23 mouse cellular contexts compared by ENCODE assay signal in genomic region chr15:62163203-62163602, GRCm38 (mm10).
DNase-seq lines count a peak whose midpoint lies in the region; ATAC-seq and TF ChIP-seq lines count a peak whose summit lies in the region.
"Had no signal": no experiment of that assay in that cellular context is flagged by ENCODE, and none has a peak within 500 bp of the region (broad histone marks: within the 10 kb centered on the region; RNA-seq: fewer than 3 reads in every experiment).

No protein-coding gene starts in this region.

- peak; percentile 69 for ATAC-seq in liver, embryonic 12.5 days
- no peak; the same call in 1 of the 2 replicates for ATAC-seq in liver, postnatal 0 days
- no peak for ATAC-seq in erythroid progenitor cell, adult 5-6 weeks (replicated peaks; ENCODE audit: low FRiP score, poor library complexity, severe bottlenecking)
- ATAC-seq: forebrain, postnatal 0 days; inflammation-experienced regulatory T-cells, adult 6 months had no signal

- H3K36me3 ChIP-seq in liver, embryonic 12.5 days: peaks cover 15% of the 10 kb centered on the region; the same call in 1 of the 2 replicates
- no peaks in the 10 kb centered on the region for H3K36me3 ChIP-seq in liver, postnatal 0 days (replicated peaks; ENCODE audit: insufficient read depth, low read length)
- H3K36me3 ChIP-seq: embryonic facial prominence, embryonic 13.5 days; hindbrain, embryonic 10.5 days; hindbrain, embryonic 15.5 days; lung, embryonic 15.5 days; stomach, embryonic 15.5 days had no signal

- no peaks in the 10 kb centered on the region for H3K9me3 ChIP-seq in liver, embryonic 12.5 days (replicated peaks)
- H3K9me3 ChIP-seq in liver, postnatal 0 days (ENCODE audit: low read length): no peaks in the 10 kb centered on the region
- H3K9me3 ChIP-seq: embryonic facial prominence, embryonic 13.5 days; hindbrain, embryonic 10.5 days; hindbrain, embryonic 15.5 days; lung, embryonic 15.5 days; stomach, embryonic 15.5 days had no signal

- DNase-seq in ES-CJ7 (ENCODE audit: low read depth, low spot score): peak; percentile 39
- peak; percentile 35 for DNase-seq in ZHBTc4 (ENCODE audit: low read depth, low spot score)
- no peak for DNase-seq in liver, postnatal 0 days
- no peak for DNase-seq in right cerebral cortex, postnatal 14 days
- no peak for DNase-seq in lung, postnatal 36 days
- no peak for DNase-seq in heart, adult 8-10 months (ENCODE audit: low spot score)
- DNase-seq: adrenal gland, postnatal 14 days; embryo, embryonic 11 days; forebrain, postnatal 0 days; heart, postnatal 14 days; kidney, adult 18-20 months; kidney, postnatal 4 days; midbrain, embryonic 14.5 days; thymus, postnatal 14 days had no signal

- H3K9ac ChIP-seq in liver, embryonic 12.5 days: peak overlapping the region; percentile 17; the same call in 1 of the 2 replicates
- no peak overlapping the region for H3K9ac ChIP-seq in liver, postnatal 0 days (replicated peaks)
- H3K9ac ChIP-seq: embryonic facial prominence, embryonic 13.5 days; forebrain, postnatal 0 days; hindbrain, embryonic 15.5 days; lung, embryonic 15.5 days; stomach, embryonic 15.5 days had no signal

- WGBS in liver, embryonic 12.5 days (ENCODE audit: insufficient replicate concordance): 26% methylated on average over 5 of the region's 5 CpGs
- 54% methylated on average over 5 of the region's 5 CpGs for WGBS in liver, postnatal 0 days (ENCODE audit: insufficient replicate concordance)

- no peak overlapping the region for H3K4me3 ChIP-seq in liver, embryonic 12.5 days
- H3K4me3 ChIP-seq in liver, postnatal 0 days (ENCODE audit: low read depth, low read length): no peak overlapping the region
- H3K4me3 ChIP-seq: embryonic facial prominence, embryonic 13.5 days; hindbrain, embryonic 10.5 days; hindbrain, embryonic 15.5 days; lung, embryonic 15.5 days; stomach, embryonic 15.5 days had no signal

- peak overlapping the region; percentile 31 for H3K4me2 ChIP-seq in liver, embryonic 12.5 days
- no peak overlapping the region for H3K4me2 ChIP-seq in liver, postnatal 0 days (ENCODE audit: low read depth, low read length)
- H3K4me2 ChIP-seq: embryonic facial prominence, embryonic 13.5 days; hindbrain, embryonic 15.5 days; lung, embryonic 15.5 days; stomach, embryonic 15.5 days had no signal

- H3K27me3 ChIP-seq in liver, embryonic 12.5 days (replicated peaks): no peaks in the 10 kb centered on the region
- H3K27me3 ChIP-seq in liver, postnatal 0 days (ENCODE audit: insufficient read depth, low read length): no peaks in the 10 kb centered on the region
- H3K27me3 ChIP-seq: embryonic facial prominence, embryonic 13.5 days; hindbrain, embryonic 15.5 days; lung, embryonic 15.5 days; stomach, embryonic 15.5 days had no signal

- H3K4me1 ChIP-seq in liver, embryonic 12.5 days: peaks cover 88% of the 10 kb centered on the region
- peaks cover 32% of the 10 kb centered on the region for H3K4me1 ChIP-seq in liver, postnatal 0 days (ENCODE audit: insufficient read depth)
- H3K4me1 ChIP-seq: embryonic facial prominence, embryonic 13.5 days; hindbrain, embryonic 10.5 days; lung, embryonic 15.5 days; stomach, embryonic 15.5 days had no signal

- TF ChIP-seq EP300 in liver, postnatal 0 days (IDR thresholded peaks at IDR 0.05; ENCODE audit: low read depth): peak; percentile 47; the same call in 1 of the 2 replicates

- peak overlapping the region; percentile 90 for H3K27ac ChIP-seq in liver, embryonic 12.5 days
- no peak overlapping the region; the same call in 1 of the 2 replicates for H3K27ac ChIP-seq in liver, postnatal 0 days (ENCODE audit: low read depth)
- H3K27ac ChIP-seq: embryonic facial prominence, embryonic 13.5 days; hindbrain, embryonic 10.5 days; hindbrain, embryonic 15.5 days; kidney, postnatal 0 days; lung, embryonic 15.5 days; stomach, embryonic 15.5 days had no signal

- no peak for TF ChIP-seq CTCF in liver, postnatal 0 days (IDR thresholded peaks at IDR 0.05; ENCODE audit: low read depth)

Comparison
In these comparisons a context has a peak if more than half of its experiments do, and no peak if none do; other contexts are left out.
1. DNase-seq: peak in ES-CJ7 (single experiment) and ZHBTc4 (single experiment); none in liver, postnatal 0 days (single experiment), right cerebral cortex, postnatal 14 days (single experiment), lung, postnatal 36 days (single experiment) and heart, adult 8-10 months (single experiment).